Mouse (Mus musculus) heart, adult 2 months (tissue): ENCODE measurements around the gene Acox1.

Experiments
- CTCF ChIP-seq: fragments of 200-600 bp; IDR thresholded peaks from 2 replicates; pipeline ENCODE4 v1.8.1; 2022; ENCODE audit warnings: antibody characterized with exemption, mild to moderate bottlenecking, moderate library complexity
- POLR2A ChIP-seq: fragments of 200-500 bp; IDR thresholded peaks from 2 replicates; pipeline ENCODE4 v1.6.1; 2011; ENCODE audit warnings: mild to moderate bottlenecking, low read depth, low read length, control low read depth; ENCODE audit not compliant: insufficient read depth

DNA sequence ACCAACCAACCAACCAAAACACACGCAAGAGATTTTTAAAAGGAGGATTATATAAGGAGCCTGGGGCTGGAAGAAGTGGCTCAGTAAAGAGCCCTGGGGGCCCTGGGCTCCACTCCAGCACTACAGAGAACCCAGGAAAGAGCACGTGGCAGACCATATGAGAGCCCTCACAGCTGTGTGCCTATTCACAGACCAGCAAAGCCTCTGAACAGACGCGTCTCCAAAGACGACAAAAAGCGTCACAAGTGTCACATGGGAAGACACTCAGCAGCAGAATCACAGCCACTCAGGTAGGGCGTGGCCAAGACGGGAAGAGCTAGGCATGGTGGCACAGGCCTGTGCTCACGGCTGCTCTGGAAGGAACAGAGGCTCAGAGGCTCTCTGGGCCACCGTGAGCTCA is 36.7 kb downstream of the Acox1 start:
- no peak for TF ChIP-seq CTCF
- TF ChIP-seq POLR2A, result no peak
